Mouse (Mus musculus): Measurements from ENCODE around the gene Atp2a2. TPM values are rescaled to one million over a fixed set of nuclear protein-coding genes. Genes with fewer than 3 reads are reported as not detected.

Gene Atp2a2
- polyA plus RNA-seq, 1 experiment from 2014 or later = 33.6 TPM

DNA sequence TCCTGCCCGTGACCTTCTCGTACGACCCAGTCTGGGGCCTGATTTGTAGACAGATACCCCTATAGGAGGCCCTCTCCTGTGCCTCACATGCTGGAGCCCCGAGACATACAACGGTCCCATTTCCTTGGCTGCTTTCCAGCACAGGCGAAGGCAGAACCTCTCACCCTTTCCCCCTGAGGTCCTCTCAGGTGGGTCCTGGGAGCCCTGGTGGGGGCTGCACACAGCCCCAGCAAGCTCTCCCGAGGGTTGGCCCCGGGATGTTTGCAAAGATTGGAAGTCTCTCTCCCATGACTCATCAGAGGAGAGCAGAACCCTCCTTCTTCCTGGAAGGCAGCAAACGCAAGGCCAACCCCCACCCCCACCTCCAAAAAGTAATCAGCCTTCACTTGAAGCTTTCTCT, 9.4 kb upstream of the Atp2a2 start:
- Histone ChIP-seq H3K4me3 (ENCODE audit: low read length) (no peak overlapping the region), H3K9ac (replicated peaks; ENCODE audit: low read length) (no peak overlapping the region), H3K9me3 (ENCODE audit: low read length) (peaks cover 3% of the 10 kb centered on the region; the same call in 1 of the 2 replicates), H3K4me1 (ENCODE audit: insufficient read depth, low read length) (peaks cover 35% of the 10 kb centered on the region), H3K36me3 (ENCODE audit: insufficient read depth, low read length) (no peaks in the 10 kb centered on the region), H3K27me3 (ENCODE audit: insufficient read depth, low read length) (no peaks in the 10 kb centered on the region), H3K4me2 (replicated peaks; ENCODE audit: low read depth, low read length) (no peak overlapping the region), H3K27ac (ENCODE audit: low read length) (no peak overlapping the region)
- 33% methylated on average over 9 of the region's 9 CpGs for WGBS
- ATAC-seq (ENCODE audit: low FRiP score, low TSS enrichment) = no peak

- Histone ChIP-seq H3K27me3 (ENCODE audit: insufficient read depth, low read length) (no peaks in the 10 kb centered on the region), H3K27ac (ENCODE audit: low read length) (no peak overlapping the region), H3K9me3 (ENCODE audit: low read length) (peaks cover 5% of the 10 kb centered on the region; the same call in 1 of the 2 replicates), H3K36me3 (ENCODE audit: insufficient read depth, low read length) (no peaks in the 10 kb centered on the region), H3K9ac (replicated peaks; ENCODE audit: low read length) (0 out of 2 replicates have a peak overlapping the region, but pooled peaks have one; percentile 20), H3K4me1 (ENCODE audit: insufficient read depth, low read length) (peaks cover 35% of the 10 kb centered on the region), H3K4me2 (replicated peaks; ENCODE audit: low read depth, low read length) (peak overlapping the region; percentile 46), H3K4me3 (ENCODE audit: low read length) (peak overlapping the region; percentile 7; the same call in 1 of the 2 replicates)
- ATAC-seq (ENCODE audit: low FRiP score, low TSS enrichment) = peak; percentile 75
- WGBS = 26% methylated on average over 16 of the region's 17 CpGs
Observed at GRCm38 (mm10) chr5:122510651-122511157, 8.7 kb upstream of the Atp2a2 start.

- Histone ChIP-seq H3K27ac (ENCODE audit: low read length) (no peak overlapping the region), H3K36me3 (ENCODE audit: insufficient read depth, low read length) (no peaks in the 10 kb centered on the region), H3K9me3 (ENCODE audit: low read length) (peaks cover 5% of the 10 kb centered on the region; the same call in 1 of the 2 replicates), H3K4me2 (replicated peaks; ENCODE audit: low read depth, low read length) (no peak overlapping the region), H3K4me3 (ENCODE audit: low read length) (no peak overlapping the region), H3K4me1 (ENCODE audit: insufficient read depth, low read length) (peaks cover 35% of the 10 kb centered on the region), H3K9ac (replicated peaks; ENCODE audit: low read length) (no peak overlapping the region), H3K27me3 (ENCODE audit: insufficient read depth, low read length) (no peaks in the 10 kb centered on the region)
- 26% methylated on average over 7 of the region's 7 CpGs for WGBS
- ATAC-seq (ENCODE audit: low FRiP score, low TSS enrichment) = no peak
Observed at GRCm38 (mm10) chr5:122509608-122510007, 7.6 kb upstream of the Atp2a2 start.

- 41% methylated on average over 11 of the region's 11 CpGs for WGBS
- no peak overlapping the region for H3K4me2 ChIP-seq (replicated peaks; ENCODE audit: low read depth, low read length)
- peaks cover 31% of the 10 kb centered on the region for H3K4me1 ChIP-seq (ENCODE audit: insufficient read depth, low read length)
- ATAC-seq (ENCODE audit: low FRiP score, low TSS enrichment) = peak; percentile 40; the same call in 1 of the 2 replicates
- no peaks in the 10 kb centered on the region for H3K27me3 ChIP-seq (ENCODE audit: insufficient read depth, low read length)
- H3K36me3 ChIP-seq (ENCODE audit: insufficient read depth, low read length) = no peaks in the 10 kb centered on the region
- H3K4me3 ChIP-seq (ENCODE audit: low read length) = no peak overlapping the region
- H3K9ac ChIP-seq (replicated peaks; ENCODE audit: low read length) = no peak overlapping the region
- no peak overlapping the region for H3K27ac ChIP-seq (ENCODE audit: low read length)
- H3K9me3 ChIP-seq (ENCODE audit: low read length) = peaks cover 5% of the 10 kb centered on the region; the same call in 1 of the 2 replicates
Observed at GRCm38 (mm10) chr5:122508861-122509306, 6.9 kb upstream of the Atp2a2 start.

DNA sequence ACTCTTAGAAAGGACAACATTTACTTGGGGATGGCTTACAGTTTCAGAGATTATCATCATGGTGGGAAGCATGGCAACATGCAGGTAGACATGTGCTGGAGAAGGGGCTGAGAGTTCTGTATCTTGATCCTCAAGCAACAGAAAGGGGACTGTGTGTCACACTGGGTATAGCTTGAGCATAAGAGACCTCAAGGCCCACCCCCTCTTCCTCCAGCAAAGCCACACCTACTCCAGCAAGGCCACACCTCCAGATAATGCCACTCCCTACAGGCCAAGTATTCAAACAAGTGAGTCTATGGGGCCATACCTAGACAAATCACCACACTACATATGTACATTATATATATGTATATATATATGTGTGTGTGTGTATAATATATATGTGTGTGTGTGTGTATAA, 5.4 kb upstream of the Atp2a2 start:
- Histone ChIP-seq H3K4me3 (ENCODE audit: low read length) (no peak overlapping the region), H3K9me3 (ENCODE audit: low read length) (peaks cover 5% of the 10 kb centered on the region; the same call in 1 of the 2 replicates), H3K36me3 (ENCODE audit: insufficient read depth, low read length) (no peaks in the 10 kb centered on the region), H3K4me1 (ENCODE audit: insufficient read depth, low read length) (peaks cover 35% of the 10 kb centered on the region), H3K4me2 (replicated peaks; ENCODE audit: low read depth, low read length) (no peak overlapping the region), H3K27me3 (ENCODE audit: insufficient read depth, low read length) (no peaks in the 10 kb centered on the region), H3K9ac (replicated peaks; ENCODE audit: low read length) (no peak overlapping the region), H3K27ac (ENCODE audit: low read length) (no peak overlapping the region)
- no peak for ATAC-seq (ENCODE audit: low FRiP score, low TSS enrichment)

DNA sequence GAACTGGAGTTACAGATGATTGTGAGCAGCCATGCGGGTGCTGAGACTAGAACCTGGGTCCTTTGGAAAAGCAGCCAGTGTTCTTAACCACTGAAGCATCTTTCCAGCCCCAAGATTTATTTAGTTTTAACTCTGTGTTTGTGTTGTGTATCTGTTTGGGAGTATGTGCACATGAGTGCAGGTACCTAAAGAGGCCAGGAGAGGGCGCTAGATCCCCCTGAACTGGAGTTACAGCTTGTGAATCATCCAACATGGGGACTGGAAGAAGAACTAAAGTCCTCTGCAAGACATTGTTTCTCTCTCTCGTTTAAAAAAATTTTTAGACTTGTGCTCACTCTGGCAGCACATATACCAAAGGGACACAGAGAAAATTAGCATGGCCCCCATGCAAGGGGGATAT, 4.4 kb upstream of the Atp2a2 start:
- Histone ChIP-seq H3K9ac (replicated peaks; ENCODE audit: low read length) (no peak overlapping the region), H3K36me3 (ENCODE audit: insufficient read depth, low read length) (no peaks in the 10 kb centered on the region), H3K9me3 (ENCODE audit: low read length) (peaks cover 5% of the 10 kb centered on the region; the same call in 1 of the 2 replicates), H3K27me3 (ENCODE audit: insufficient read depth, low read length) (no peaks in the 10 kb centered on the region), H3K27ac (ENCODE audit: low read length) (no peak overlapping the region), H3K4me2 (replicated peaks; ENCODE audit: low read depth, low read length) (no peak overlapping the region), H3K4me1 (ENCODE audit: insufficient read depth, low read length) (peaks cover 28% of the 10 kb centered on the region), H3K4me3 (ENCODE audit: low read length) (no peak overlapping the region)
- no peak for ATAC-seq (ENCODE audit: low FRiP score, low TSS enrichment)
- 92% methylated on average over 3 of the region's 3 CpGs for WGBS

- Histone ChIP-seq H3K4me3 (ENCODE audit: low read length) (no peak overlapping the region), H3K27me3 (ENCODE audit: insufficient read depth, low read length) (no peaks in the 10 kb centered on the region), H3K9ac (replicated peaks; ENCODE audit: low read length) (no peak overlapping the region), H3K36me3 (ENCODE audit: insufficient read depth, low read length) (no peaks in the 10 kb centered on the region), H3K27ac (ENCODE audit: low read length) (no peak overlapping the region), H3K4me1 (ENCODE audit: insufficient read depth, low read length) (peaks cover 19% of the 10 kb centered on the region), H3K4me2 (replicated peaks; ENCODE audit: low read depth, low read length) (no peak overlapping the region), H3K9me3 (ENCODE audit: low read length) (peaks cover 5% of the 10 kb centered on the region; the same call in 1 of the 2 replicates)
- 90% methylated on average over 5 of the region's 5 CpGs for WGBS
- ATAC-seq (ENCODE audit: low FRiP score, low TSS enrichment) = no peak
Observed at GRCm38 (mm10) chr5:122505554-122505953, 3.5 kb upstream of the Atp2a2 start.

DNA sequence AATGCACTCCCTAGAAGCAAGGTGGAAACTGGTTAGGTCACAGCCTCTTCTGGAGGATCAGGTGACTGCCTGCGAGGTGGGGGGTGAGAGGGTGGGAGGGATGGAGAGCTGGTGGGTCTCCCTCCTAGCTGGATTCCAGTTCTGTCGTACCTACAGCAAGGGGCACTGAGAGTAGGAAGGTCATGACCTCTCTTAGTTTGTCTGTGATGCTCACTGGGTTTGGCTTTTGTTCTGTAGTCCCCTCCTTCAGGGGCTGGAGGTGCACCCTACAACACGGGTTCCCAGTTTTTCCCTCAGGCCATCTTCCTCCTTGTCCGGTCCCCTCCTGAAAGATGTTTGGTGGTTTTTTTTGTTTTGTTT, 1.7 kb upstream of the Atp2a2 start:
- Histone ChIP-seq H3K4me3 (ENCODE audit: low read length) (no peak overlapping the region), H3K4me2 (replicated peaks; ENCODE audit: low read depth, low read length) (no peak overlapping the region), H3K9me3 (ENCODE audit: low read length) (peaks cover 5% of the 10 kb centered on the region; the same call in 1 of the 2 replicates), H3K9ac (replicated peaks; ENCODE audit: low read length) (no peak overlapping the region), H3K4me1 (ENCODE audit: insufficient read depth, low read length) (peaks cover 24% of the 10 kb centered on the region), H3K36me3 (ENCODE audit: insufficient read depth, low read length) (no peaks in the 10 kb centered on the region), H3K27ac (ENCODE audit: low read length) (no peak overlapping the region), H3K27me3 (ENCODE audit: insufficient read depth, low read length) (no peaks in the 10 kb centered on the region)
- WGBS = 39% methylated on average over 4 of the region's 4 CpGs
- no peak for ATAC-seq (ENCODE audit: low FRiP score, low TSS enrichment)

DNA sequence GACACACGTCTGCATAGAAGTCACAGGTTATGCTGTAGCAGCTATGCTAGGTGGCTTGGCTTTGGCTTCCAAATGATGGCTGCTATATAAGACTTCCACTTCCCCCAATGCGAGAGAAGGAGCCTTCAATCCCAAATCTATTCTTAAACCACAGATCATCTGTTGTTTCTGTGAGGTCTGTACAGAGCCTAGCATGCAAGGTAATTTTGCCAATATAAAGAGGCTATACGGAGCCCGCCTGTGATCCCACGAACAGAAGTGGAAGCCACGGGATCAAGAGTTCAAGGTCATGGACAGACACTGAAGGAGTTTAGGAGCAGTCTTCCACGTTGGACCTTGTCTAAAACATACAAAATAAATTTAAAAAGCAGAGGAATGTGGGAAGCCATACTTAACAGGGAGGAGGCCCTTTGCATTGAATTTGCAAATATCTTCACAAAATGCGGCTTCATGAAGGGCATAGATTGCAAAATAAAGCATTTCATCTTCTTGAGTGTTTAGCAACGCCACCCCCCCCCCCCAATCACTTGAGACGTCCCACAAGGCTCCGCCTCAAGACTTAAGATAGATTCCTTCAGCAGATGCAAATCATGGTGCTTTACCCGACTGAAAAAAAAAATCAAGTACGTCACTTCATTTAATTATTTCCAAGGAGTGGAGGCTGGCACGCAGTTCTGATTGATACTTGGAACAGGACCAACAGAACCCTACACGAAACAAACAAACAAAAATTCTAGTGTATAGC, 1.2 kb upstream of the Atp2a2 start:
- peak overlapping the region; percentile 87 for H3K27ac ChIP-seq (ENCODE audit: low read length)
- ATAC-seq (ENCODE audit: low FRiP score, low TSS enrichment) = no peak; the same call in 1 of the 2 replicates

More for the DNA sequence above, 1.2 kb upstream of the Atp2a2 start:
- H3K9me3 ChIP-seq (ENCODE audit: low read length) = peaks cover 5% of the 10 kb centered on the region; the same call in 1 of the 2 replicates
- peak overlapping the region; percentile 72 for H3K4me2 ChIP-seq (replicated peaks; ENCODE audit: low read depth, low read length)
- H3K9ac ChIP-seq (replicated peaks; ENCODE audit: low read length) = peak overlapping the region; percentile 94
- 45% methylated on average over 15 of the region's 15 CpGs for WGBS
- H3K4me1 ChIP-seq (ENCODE audit: insufficient read depth, low read length) = peaks cover 27% of the 10 kb centered on the region
- peak overlapping the region; percentile 88 for H3K4me3 ChIP-seq (ENCODE audit: low read length)
- no peaks in the 10 kb centered on the region for H3K36me3 ChIP-seq (ENCODE audit: insufficient read depth, low read length)
- no peaks in the 10 kb centered on the region for H3K27me3 ChIP-seq (ENCODE audit: insufficient read depth, low read length)
